Mouse (Mus musculus) c-Kit-negative CD71-positive TER-119-positive erythroid progenitor cells, embryonic 14.5 days (primary cell): ENCODE data around the gene Hoxd10.

Experiments used
- DNase-seq: peaks from one replicate; pipeline ENCODE4 v3.0.0-alpha.2; 2013; ENCODE audit warnings: low read depth, low spot score

Hoxd10 gene

DNA sequence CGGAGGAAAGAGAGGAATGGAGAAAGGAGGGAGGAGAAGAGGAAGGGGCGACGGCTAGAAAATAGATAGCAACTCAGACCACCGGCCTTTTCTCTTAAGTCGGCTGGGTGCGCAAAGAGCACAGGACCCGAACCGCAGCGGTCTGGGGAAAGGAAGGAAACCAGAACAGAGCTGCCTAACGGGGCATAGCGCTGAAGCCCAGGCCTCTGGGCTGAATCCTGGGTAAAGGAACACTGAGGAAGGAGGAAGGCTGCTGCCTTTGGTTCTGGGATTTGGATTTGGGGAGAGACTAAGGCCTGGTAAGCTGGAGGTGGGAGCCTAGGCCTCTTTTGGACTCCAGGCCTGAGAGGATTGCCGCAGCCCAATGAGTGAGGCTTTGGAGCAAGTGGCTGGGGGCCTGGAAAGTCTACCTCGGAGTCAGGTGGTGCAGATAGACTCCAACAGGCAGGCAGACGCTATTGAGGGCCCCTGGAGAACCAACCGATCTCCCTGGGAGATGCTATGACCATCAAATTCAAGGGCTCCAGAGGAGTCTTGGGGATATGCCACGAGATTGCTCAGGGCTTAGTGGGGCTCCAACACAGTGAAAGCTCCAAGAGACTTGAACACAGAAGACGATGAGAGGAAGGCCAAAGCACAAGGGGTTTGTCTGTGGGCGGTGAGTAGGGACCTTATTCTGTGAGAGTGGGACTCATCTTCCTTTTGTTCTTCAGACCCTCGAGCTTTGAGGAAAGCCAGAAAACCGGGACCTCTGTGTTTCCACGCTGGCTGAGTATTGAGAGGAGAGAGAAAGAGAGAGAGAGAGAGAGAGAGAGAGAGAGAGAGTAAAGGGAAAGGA is 10.9 kb upstream of the Hoxd10 start:
- no peak for DNase-seq

DNA sequence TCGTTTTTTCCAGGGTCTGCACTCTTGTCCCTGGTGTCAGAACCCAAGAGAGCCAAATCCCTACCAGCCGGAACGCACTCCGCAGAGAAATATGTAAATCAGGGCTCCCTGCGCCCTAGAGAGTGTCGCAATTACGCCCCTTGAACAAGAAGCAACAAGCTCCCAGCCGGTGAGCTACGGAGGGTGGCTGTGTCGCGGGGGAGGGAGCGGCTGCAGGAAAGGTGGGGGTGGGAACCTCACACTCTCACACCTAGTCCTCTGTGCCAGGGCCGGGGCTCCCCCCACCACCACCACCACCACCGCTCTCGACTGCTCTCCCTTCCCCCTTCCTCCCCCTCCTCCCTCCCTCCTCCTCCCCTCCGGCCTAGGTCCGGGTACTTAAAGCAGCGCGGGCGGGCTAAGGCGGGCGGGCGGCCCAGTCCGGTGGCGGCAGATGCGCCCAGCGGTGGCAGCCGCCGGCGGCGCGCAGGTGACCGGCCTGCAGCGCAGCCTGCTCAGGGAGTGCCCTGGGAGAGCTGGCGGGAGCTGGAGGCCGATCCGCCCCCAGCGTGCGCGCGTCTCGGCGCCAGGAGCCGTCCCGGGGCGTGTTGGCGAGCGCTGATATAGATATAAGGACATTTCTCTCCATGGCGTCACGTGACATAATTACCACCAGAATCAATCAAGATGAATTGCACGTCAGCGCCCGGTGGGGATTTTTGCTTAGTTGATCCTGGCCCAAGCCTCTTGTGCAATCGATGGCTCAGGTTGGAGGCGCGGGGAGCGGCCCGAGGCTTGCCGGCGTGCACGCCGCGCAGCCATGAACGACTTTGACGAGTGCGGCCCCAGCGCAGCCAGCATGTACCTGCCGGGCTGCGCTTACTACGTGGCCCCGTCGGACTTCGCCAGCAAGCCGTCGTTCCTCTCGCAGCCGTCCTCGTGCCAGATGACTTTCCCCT is 9.9 kb upstream of the Hoxd10 start:
- no peak for DNase-seq

DNA sequence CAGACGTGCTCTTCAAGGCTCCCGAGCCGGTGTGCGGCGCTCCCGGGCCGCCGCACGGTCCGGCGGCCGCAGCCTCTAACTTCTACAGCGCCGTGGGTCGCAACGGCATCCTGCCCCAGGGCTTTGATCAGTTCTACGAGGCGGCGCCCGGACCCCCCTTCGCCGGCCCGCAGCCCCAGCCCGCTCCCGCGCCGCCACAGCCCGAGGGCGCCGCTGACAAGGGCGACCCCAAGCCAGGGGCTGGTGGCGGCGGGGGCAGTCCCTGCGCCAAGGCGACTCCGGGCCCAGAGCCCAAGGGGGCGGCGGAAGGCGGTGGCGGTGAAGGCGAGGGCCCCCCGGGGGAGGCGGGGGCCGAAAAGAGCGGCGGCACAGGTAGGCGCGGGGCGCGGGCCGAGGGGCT is 8.9 kb upstream of the Hoxd10 start:
- DNase-seq: no peak

DNA sequence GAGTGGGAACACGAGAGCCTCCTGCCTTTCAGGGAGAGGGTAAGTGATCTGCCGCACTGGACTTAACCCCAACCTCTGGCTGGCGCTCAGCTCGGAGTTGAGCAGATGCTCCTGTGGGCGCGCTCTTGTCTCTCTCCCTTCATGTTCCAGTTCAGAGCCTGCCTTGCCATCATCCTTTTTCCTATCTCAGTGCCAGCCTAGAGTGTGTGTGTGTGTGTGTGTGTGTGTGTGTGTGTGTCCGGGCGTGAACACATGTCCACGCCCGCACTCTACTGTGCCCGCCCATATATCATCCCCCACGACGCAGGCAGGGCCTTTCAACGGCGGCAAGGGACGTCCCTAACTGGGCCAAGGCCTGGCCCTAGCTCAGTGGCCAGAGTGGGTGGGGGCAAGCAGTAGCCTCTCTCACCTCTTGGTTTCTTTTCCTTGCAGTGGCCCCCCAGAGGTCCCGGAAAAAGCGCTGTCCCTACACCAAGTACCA is 8.2 kb upstream of the Hoxd10 start:
- DNase-seq: no peak

DNA sequence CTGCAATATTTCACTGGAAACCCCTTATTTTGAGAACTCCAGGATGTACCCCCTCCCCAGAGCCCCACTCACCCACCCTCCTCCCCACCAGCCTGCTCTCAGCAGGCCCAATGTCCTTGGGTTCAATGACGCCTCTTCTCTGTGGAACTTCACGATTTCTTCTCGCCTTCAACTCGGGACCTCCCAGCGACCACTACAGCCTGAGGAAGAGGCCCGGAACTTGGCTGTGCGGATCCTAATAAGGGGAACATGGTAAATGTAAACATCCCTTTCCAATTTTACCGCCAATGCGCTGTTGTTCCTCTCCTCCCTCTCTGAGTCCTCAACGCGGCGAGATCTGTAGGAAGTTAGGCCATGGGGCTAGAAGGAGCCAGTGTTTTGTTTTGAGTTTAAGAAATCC is 7.6 kb upstream of the Hoxd10 start:
- no peak for DNase-seq

DNA sequence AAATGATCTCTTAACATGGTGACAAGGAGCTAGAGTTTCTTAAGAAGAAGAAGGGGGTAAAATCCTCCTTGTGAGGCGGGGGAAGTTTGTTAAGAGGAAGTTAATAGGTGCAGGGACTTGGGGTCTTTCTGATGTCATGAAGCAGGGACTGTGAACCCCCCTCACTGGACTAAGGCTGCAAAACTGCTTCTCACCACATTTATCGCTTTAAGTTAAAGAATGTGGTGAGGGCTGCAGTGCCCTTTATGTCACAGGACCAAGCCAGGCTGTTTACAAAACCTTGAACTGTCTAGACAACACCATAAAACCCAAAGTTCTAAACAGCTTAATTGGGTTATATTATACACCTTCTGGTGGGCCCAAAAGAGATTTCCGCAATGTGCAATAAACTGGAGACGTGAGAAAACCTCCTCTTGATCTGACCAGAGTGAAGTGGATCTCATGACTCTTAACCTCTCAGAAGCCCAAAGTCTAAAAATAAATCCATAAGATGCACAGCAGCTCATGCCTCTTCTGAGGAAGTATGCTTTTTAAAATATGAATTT is 6.6 kb upstream of the Hoxd10 start:
- no peak for DNase-seq

DNA sequence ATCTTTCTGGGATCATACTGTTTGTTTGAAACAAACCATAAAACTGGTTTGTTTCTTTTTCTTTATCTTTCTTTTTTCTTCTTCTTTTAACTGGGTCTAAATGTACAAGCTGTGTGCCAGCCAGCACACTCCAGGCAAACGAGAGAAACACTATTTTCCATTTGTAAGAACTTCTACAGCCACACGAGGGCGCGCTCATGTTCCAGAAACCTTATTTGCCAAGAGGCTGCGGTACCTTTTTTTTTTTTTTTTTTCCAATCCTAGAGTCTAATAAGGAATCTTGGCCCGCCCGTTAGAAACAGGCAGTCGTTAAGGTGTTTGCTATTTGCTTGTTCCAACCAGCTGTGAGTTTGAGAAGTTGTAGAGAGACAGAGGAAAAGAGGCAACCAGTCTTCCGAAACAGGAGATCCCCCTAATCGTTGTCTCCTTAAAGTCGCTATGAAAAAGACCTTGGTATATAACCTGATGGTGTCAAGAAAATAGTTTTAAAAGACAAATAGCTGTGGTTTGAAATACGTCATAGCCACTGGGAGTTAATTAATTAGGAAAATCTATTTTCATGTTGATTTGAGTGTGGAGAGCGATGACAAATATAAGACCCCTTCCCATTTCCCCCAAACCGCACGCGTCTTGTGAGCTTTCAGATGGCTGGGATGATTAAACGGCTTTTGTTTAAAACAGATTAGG is 5.3 kb upstream of the Hoxd10 start:
- DNase-seq: no peak

DNA sequence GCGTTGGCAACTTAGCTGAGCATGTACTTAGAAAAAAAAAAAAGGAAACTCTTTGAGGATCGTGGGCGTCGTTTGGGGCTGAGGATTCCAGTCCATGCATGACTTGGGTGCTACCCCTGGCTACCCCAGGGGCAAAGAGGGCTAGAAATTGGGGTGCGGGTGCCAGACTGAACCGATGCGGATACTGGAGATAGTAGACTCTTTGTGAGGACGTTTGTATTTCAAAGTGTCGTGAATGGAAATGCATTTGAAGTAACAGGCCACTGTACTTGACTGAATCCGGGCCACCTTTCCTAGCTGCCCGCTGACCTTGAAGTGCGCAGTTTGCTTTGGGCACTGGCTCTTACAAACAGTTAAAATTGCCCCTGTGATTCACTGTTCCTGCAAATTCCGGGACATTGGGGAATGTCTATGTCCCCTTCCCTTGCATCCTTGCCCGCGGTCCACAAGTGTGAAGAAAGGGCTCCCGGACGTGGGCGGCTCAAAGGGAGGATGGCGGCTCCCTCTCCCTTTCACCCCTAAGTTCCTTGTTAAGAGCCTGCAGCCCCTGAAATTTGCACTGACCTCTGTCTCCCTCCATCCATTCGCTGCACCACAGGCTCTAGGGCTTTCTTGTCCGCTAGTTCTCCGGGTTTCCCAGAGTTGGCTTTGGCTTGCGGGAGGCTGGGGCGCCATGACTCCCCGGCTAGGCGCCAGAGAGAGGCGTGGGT is 4.6 kb upstream of the Hoxd10 start:
- DNase-seq: no peak

DNA sequence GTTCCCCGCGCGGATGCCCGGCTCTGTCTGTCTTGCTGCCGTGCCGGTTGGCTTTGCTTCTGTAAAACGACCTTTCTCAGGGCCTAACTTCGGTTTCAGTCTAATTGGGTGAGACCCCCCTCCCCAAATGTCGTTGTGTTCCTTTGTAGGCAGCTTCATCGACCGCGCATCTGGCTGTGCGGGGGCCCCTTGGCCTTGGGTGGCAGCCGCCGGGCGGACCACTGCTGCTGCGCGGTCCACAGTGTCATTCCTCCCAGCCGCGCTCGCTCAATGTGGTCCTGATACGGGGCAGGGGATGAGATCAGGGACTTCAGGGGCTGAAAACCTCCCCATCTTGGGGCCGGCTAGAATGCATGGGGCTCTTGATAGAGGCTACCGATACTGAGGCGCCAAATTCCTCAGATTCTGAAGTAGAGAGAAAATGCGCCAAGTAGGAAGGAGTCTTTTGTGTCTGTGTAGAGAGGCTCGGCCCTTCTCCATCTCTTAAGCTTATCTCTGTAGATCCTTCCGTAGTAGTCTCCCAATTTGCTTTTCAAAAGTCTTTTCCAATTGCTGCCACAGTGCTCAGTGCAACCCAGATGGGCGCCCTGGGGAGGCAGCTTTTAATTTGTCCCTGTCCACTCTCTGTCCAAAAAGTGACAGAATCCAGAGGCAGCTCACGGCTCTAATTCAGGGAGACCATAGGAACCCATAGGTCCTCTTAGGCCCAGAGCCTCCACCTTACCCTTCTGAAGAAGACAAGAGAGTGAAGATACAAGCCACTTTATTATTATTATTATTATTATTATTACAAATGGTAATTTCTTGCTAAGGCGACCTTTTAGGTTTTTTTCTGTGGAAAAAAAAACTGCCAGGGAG is 3.8 kb upstream of the Hoxd10 start:
- no peak for DNase-seq

DNA sequence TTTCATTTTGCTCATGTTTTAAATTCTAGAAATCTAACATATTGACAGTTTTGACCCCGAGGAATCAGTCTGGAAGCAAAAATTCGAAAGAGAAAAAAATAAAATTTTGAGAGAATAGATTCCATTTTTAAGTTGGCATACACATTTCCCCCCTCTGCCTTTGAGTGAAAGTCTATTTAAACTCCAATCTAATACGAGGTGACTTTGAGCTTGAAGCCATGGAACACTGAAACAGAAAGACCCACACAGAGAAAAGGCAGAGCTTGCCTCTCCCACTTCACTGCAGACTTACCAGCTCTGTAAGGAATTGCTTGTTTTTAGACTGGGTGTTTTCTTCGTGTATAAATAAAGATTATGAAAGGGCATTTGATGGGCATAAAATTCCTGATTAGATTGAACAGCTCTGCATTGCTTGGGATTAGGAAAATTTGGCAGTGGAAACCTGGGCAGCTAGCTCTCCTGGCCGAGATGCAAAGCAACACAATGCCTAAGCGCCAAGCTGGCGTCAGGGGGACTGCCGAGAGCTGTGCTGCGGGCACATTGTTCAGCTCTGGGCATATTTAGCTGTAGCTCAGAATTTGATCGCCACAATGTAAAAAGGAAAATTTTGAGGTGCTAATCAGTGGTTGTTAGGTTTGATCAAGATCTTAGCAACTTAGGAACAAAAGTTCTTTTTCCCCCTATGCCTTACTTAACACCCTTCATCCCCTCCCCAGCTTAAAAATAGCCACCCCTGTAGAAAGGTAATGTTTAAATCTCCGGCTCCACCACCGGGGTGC is 2.7 kb upstream of the Hoxd10 start:
- no peak for DNase-seq

DNA sequence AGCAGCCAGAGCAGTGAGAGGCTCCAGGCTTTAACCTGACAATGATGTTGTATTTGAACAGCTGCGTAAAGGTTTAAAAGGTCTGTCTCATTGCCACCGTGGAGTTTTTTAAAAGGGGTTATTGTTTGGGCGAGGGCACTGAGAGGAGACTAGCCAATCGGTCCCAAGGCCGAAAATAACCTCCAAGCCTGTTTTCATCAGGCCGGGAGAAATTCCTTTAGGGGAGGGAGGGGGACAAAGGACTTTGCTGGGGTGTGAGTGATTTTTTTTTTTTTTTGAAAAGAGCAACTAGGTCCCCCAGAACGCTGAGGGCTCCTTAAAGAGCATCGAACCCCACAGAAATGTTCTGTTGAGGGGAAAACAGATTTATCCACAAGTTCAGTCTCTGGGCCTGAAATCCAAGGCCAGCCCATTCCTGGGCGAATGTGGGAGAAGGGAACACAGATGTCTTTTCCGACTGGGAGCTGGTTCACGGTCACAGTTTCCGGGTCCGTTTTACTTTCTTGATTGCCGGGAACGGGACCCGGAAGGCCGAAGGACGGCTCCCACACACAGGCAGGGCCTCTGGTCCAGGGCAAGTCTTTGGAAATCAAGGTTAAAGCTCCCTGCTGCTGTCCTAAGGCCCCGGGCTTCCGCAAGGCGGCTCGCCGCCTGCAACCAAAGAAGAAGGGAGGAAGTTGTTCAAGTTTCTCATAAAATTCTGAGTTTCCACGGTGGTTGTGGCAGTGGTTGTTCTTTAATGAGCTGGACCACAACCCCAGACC is 2.0 kb upstream of the Hoxd10 start:
- DNase-seq: no peak

DNA sequence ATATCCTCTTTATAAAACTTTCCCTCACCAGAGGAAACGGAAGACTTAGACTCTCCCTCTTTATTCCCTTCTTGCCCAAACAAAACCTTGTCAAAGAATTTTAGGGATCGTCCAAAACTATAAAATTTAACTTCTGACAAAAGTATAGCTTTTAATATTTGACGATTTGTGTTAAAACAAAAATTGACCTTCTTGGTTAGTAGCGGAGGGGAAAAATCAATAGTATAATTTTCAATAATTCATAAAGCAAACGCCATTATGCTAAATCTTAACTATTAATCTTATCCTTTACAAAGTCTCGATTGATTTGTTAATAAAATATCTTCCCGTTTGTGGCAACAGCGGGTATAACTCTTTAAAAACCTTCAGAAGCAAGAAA is 1.4 kb upstream of the Hoxd10 start:
- no peak for DNase-seq

DNA sequence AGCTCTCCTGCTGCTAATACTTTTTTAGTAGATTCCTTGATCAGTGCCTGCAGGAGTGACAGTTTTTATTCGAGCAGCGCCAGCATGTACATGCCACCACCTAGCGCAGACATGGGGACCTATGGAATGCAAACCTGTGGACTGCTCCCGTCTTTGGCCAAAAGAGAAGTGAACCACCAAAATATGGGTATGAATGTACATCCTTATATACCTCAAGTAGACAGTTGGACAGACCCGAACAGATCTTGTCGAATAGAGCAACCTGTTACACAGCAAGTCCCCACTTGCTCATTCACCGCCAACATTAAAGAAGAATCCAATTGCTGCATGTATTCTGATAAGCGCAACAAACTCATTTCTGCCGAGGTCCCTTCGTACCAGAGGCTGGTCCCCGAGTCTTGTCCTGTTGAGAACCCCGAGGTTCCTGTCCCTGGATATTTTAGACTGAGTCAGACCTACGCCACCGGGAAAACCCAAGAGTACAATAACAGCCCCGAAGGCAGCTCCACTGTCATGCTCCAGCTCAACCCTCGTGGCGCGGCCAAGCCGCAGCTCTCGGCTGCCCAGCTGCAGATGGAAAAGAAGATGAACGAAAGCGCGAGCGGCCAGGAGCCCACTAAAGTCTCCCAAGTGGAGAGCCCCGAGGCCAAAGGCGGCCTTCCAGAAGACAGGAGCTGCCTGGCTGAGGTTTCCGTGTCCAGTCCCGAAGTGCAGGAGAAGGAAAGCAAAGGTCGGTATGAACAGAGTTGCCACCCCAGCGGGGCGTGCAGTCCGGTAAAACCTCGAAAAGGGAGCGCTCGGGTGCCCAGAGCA is 477 bp downstream of the Hoxd10 start:
- DNase-seq: no peak

DNA sequence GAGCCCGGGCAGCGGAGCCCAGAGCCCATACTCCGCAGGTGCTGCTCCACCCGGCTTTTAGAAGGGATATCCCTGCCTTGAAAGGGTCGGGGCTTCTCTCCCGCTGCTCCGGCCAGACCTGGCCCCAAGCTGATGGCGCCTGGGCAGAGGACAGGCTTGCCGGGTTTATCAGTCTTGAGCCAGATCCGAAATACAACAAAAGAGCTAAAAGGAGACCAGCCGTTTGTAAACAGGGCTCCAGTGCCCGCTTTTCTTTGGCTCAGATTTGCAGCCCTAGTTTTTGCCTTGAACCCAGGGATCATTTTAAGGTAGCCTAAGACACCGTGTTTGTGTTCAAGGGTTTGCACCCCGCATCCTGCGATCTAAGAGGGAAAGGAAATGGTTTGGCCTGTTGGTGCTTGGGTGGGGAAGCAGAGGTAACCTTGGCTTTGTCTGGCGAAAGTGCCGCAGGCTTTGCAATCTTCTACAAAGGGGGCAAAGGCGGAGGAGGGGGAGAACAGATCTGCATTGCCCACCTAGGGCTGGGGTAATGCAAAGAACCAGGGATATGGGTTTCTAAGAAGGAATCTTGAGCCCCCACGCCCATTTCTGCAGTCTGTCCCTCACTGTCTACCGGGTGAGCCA is 1.2 kb downstream of the Hoxd10 start:
- no peak for DNase-seq

DNA sequence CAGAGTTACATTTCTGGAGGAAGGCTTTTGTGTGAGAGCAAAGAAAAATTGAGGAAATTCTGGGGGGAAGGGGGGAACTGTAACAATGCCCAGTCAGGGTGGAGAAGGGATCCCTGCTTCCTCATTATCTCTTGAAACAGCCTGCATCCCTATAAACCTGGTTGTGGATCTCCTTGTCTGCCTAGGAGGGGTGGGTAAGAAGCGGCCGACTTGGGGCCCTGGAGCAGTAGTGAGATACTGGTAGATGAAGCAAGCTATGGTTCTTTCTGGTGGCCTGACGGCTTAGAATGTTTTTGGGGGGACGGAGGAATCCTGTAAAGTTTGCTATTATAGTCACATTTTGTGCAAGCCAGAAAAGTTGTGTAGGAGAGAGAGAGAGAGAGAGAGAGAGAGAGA is 1.7 kb downstream of the Hoxd10 start:
- no peak for DNase-seq

DNA sequence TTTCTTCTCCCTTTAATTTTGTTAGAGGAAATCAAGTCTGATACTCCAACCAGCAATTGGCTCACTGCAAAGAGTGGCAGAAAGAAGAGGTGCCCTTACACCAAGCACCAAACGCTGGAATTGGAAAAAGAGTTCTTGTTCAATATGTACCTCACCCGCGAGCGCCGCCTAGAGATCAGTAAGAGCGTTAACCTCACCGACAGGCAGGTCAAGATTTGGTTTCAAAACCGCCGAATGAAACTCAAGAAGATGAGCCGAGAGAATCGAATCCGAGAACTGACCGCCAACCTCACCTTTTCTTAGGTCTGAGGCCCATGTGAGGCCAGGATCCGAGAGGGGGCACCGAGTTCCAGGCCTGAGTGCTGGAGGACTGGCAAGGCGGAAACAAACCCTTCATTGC is 2.3 kb downstream of the Hoxd10 start:
- DNase-seq: no peak

DNA sequence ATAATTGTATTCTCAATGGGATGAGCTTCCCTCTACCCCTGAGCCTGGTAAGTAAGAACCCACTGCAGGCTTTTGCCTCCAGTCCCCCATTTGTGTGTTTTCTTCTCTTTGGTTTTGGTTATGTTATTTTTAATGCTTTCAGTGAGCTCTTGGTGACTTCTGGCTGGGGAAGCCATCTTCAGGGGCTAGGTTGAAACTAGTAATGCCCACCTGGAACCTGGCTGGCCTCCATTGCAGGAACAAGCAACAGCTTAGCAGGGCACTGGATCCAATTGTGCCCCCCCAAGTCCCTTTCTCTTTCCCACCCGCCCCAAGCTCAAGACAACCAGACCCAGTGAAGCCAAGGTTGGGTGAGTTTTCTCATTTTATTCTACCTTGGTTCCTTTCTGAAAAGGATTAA is 3.7 kb downstream of the Hoxd10 start:
- no peak for DNase-seq
